Mouse (Mus musculus) megakaryocyte, adult 5-6 weeks (primary cell): ENCODE data around the gene Zkscan17. TPM values are rescaled to one million over a fixed set of nuclear protein-coding genes. Genes with fewer than 3 reads are reported as not detected.

Experiments used
- ATAC-seq: 2 replicates; pipeline ENCODE4 v1.8.0; 2016; ENCODE audit warnings: mild to moderate bottlenecking, inconsistent platforms; ENCODE audit not compliant: poor library complexity, severe bottlenecking
- total RNA-seq, 2 experiments: library from RNA; stranded (forward) in 1 of 2; stranded (reverse) in 1 of 2; fragments of 153-499, 151-499 nt in 1 of 2; fragments of 221-1000, 200-1000 nt in 1 of 2; gene quantifications; 2 replicates each; pipeline versions ENCODE4 v1.2.3 to v1.2.4; 2015 to 2017

Gene Zkscan17
- total RNA-seq, 2 experiments from 2014 or later, result 7.4 to 9.0 TPM

GRCm38 (mm10) chr11:59519741-59520495 lies 6.6 kb downstream of the Zkscan17 start:
- ATAC-seq, result no peak

GRCm38 (mm10) chr11:59518226-59518625 lies 8.3 kb downstream of the Zkscan17 start:
- ATAC-seq, result peak; percentile 64

GRCm38 (mm10) chr11:59517441-59517840 lies 9.1 kb downstream of the Zkscan17 start:
- ATAC-seq, result no peak

- no peak for ATAC-seq
Observed at GRCm38 (mm10) chr11:59514789-59515188, 11.8 kb downstream of the Zkscan17 start.

- ATAC-seq, result no peak
Observed at GRCm38 (mm10) chr11:59514381-59514780, 12.2 kb downstream of the Zkscan17 start.

- ATAC-seq, result no peak
Observed at GRCm38 (mm10) chr11:59513556-59513955, 13.0 kb downstream of the Zkscan17 start.

- ATAC-seq, result no peak
Observed at GRCm38 (mm10) chr11:59512733-59513132, 13.8 kb downstream of the Zkscan17 start.

- no peak for ATAC-seq
Observed at GRCm38 (mm10) chr11:59511558-59511957, 15.0 kb downstream of the Zkscan17 start.

- ATAC-seq, result no peak
Observed at GRCm38 (mm10) chr11:59506713-59507074, 19.9 kb downstream of the Zkscan17 start.

- peak; percentile 64 for ATAC-seq
Observed at GRCm38 (mm10) chr11:59505839-59506712, 20.5 kb downstream of the Zkscan17 start.

GRCm38 (mm10) chr11:59505351-59505838 lies 21.2 kb downstream of the Zkscan17 start:
- ATAC-seq, result peak; percentile 74

- no peak for ATAC-seq
Observed at GRCm38 (mm10) chr11:59501978-59502700, 24.4 kb downstream of the Zkscan17 start.

- no peak for ATAC-seq
Observed at GRCm38 (mm10) chr11:59497747-59498146, 28.8 kb downstream of the Zkscan17 start.

- no peak for ATAC-seq
Observed at GRCm38 (mm10) chr11:59496672-59497310, 29.8 kb downstream of the Zkscan17 start.

GRCm38 (mm10) chr11:59486222-59486621 lies 40.3 kb downstream of the Zkscan17 start:
- no peak for ATAC-seq

- ATAC-seq, result no peak
Observed at GRCm38 (mm10) chr11:59485641-59486040, 40.9 kb downstream of the Zkscan17 start.

GRCm38 (mm10) chr11:59483212-59483611 lies 43.3 kb downstream of the Zkscan17 start:
- ATAC-seq, result 0 out of 2 replicates have a peak, but pooled peaks have one; percentile 40

- no peak for ATAC-seq
Observed at GRCm38 (mm10) chr11:59477240-59477639, 49.3 kb downstream of the Zkscan17 start.

- peak; percentile 93 for ATAC-seq
Observed at GRCm38 (mm10) chr11:59472326-59472677, 54.2 kb downstream of the Zkscan17 start, which contains the start of gene Zfp867. Gene Zfp867, minus strand, starts transcription at chr11:59472474.
